Mouse (Mus musculus) adrenal gland, postnatal 4 days (tissue): ENCODE data around the gene Rorb. TPM values are rescaled to one million over a fixed set of nuclear protein-coding genes. Genes with fewer than 3 reads are reported as not detected.
A peak's percentile ranks its signal among the peaks of the same experiment; 100 is the strongest.

Source experiments
- DNase-seq, 2 experiments: peaks; one replicate each; pipeline ENCODE4 v3.0.0; 2021 to 2022; ENCODE audit warnings: low spot score in 2 of 2, mixed read lengths in 2 of 2
- long read RNA-seq, 2 experiments: library from polyadenylated mRNA; stranded (forward); transcript quantifications; one replicate each; pipeline ENCODE4 v2.0.0; 2021
- total RNA-seq, 2 experiments: library from RNA; stranded (reverse); gene quantifications; 2 replicates each; pipeline ENCODE4 v1.2.3; 2021

The Rorb gene
- total RNA-seq = 1 to 10 TPM in 1 of 2 experiments, under 1 TPM in 1; 0.96 to 1.1 TPM
- long read RNA-seq, experiment 1 = 0 reads
- long read RNA-seq, experiment 2 = 0 reads

- DNase-seq = peak; percentile 57 to 69
These were observed at the start of gene Rorb for GRCm38 (mm10) chr19:19110793-19111427. Rorb (minus strand) TSS chr19:19111196.

DNA sequence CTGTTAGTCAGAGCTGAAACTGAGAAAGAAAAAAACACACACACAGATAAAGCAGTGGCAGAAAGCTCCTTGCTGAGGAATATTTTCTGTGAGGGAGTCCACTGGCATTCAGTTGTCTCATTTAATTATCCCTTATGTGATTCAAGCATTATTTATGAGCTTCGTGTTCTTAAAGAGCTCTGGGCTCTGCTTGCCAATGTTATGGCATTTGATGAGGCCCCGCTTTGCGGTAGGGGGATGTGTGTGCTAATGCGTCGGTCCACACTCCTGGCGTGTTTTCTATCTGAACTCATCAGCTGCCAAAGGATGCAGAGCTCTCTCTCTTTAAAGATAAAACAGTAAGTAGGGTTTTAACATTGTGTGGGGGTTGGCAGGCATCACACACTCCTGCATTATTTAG lies 37.9 kb upstream of the Rorb start:
- no peak for DNase-seq

DNA sequence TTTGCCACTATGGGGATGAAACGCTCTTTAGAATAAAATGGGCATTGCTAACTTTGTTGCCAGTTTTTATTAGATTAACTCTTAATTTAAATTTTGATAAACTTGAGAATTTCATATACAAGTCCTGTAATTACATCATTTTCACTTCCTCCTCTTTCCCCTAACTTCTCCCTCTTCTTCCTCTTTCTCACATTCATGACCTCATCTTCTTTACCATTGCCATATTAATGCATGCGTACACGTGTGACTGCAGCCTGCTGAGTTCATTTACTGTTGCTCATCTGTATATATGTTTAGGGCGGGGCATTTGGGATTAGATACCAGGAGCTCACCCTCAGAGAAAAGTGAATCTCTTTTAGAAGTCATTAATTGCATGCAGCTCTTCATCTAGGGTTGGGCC lies 33.5 kb upstream of the Rorb start:
- no peak for DNase-seq

GRCm38 (mm10) chr19:19136856-19137255 lies 25.9 kb upstream of the Rorb start:
- DNase-seq = no peak

DNA sequence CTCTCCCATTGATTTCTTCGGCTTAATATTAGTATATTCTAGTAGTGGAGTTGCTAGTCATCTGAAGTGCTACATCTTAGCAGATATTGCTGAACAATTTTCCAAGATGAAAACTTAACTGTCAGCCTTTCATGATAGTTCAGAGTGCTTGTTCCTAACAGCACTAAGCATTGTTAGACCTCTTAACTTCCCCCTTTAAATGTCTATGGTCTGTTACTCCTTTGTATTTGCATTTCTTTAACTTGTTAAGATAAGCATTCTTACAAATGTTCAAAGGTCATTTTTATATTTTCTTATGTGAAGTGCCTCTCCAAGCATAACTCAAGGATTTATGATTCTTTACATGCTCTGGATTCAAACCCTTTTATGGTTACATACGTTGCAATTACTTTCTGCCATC lies 24.8 kb upstream of the Rorb start:
- no peak for DNase-seq

GRCm38 (mm10) chr19:19122324-19122723 lies 11.3 kb upstream of the Rorb start:
- DNase-seq = no peak

GRCm38 (mm10) chr19:19112180-19112579 lies 1.2 kb upstream of the Rorb start:
- no peak for DNase-seq

GRCm38 (mm10) chr19:19111428-19112170 lies 603 bp upstream of the Rorb start:
- no peak for DNase-seq

GRCm38 (mm10) chr19:19110011-19110768 lies 806 bp downstream of the Rorb start:
- DNase-seq = peak in 1 of 2 experiments; percentile 4

- no peak for DNase-seq
These were observed 2.2 kb downstream of the Rorb start for GRCm38 (mm10) chr19:19108596-19109381.

DNA sequence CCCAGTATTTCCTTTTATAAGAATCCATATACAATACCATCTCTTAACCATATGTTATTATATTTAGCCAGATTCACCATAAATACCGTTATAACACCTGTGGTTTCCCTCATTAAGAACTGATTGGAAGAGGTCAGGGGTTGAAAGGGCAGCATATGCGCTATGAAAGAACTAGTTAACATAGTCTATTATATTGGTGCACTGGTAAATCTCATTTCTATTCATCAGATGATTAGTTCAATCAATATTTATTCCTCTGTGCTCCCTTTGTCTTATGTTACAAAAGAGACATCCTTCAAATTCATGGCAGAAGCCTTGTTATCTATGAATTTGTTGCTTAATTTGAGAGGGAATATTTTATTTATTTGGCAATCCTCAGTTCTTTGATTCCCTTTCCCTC lies 6.4 kb downstream of the Rorb start:
- no peak for DNase-seq

DNA sequence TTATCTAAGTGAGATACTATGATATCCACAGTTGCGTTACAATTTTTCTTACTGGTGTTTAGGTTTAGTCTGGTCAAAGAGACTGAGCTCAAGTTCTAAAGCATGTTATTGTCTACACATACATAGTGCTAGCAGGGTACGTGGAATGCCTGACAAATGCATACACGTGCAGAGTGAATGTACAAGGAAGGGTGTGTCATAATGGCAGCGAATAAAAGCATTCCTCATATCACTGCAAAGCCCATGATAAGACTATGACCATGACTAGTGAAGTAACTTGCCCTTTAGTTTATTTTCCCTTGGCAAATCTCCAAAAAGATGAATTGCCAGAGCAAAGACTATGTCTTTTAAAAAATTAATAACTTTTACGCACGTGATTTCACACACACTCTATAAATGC lies 13.8 kb downstream of the Rorb start:
- no peak for DNase-seq

- no peak for DNase-seq
These were observed 21.6 kb downstream of the Rorb start for GRCm38 (mm10) chr19:19089427-19089826.

GRCm38 (mm10) chr19:19077880-19078279 lies 33.1 kb downstream of the Rorb start:
- no peak for DNase-seq

- no peak for DNase-seq
These were observed 36.2 kb downstream of the Rorb start for GRCm38 (mm10) chr19:19074756-19075155.

DNA sequence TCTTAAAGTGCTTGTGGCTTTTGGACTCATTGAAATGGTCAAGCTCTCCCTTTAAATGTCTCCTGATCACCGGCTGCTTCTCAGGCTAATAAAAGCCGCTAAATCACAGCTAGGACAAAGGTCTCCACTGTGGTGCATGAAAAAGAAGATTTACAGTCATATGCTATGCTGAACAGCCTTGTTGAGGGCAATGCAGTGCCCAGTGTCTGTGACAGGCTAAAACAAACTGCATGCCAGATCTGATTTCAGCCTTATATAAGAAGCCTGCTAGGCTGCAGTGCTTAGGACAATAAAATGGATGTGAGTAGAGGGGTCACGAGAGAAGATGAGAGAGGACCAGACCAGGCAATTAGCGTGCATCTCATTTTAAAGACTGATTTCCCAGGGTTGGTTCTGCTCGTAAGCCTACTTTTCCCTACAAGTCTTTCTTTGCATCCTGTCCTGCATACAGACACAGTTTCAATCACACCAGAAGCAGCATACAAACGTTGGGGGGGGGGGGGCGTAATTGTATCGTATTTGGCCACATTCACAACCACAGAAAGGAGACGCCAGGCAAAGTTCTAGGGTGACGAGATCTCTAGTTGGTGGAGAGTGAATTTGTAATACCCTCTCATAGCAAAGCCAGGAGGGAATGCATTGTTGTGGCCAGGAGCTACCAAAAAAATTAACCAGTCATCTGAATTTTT lies 52.1 kb downstream of the Rorb start:
- no peak for DNase-seq

DNA sequence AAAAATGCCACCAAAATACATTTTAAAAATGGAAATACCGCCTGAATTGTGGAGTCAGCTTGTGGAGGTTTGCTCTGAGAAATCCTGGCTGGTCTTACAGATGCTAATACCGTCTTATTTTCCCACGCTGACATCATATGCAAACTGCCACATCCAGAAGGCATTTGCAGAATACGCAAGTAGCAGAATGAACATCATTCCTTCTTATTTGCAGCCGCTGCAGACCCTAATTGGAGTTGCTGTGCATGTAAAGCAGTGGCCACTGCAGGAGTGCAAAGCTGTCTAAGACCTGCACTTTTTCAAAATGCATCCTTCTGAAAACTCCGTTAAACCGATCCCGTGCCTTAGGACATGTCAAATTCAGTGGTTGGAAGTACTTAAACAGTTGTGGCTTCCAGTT lies 52.8 kb downstream of the Rorb start:
- no peak for DNase-seq

DNA sequence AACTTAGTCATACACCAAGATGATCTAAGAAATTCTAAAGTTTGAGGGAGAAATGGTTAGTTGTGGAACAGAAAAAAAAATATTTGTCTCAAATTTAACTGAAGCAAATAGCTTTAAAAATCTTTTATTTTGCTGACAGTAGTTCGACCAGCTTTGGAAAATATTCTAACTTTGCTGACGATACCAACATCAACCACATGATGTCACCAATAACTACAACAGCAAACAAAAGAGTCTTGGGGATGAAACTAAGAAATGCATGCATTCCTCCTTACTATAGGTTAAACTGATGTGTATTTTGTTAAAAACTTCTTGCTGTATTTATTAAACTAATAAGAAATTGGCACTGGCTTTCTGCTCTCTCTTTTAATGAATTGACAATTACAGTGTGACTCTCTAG lies 67.9 kb downstream of the Rorb start:
- DNase-seq = no peak

GRCm38 (mm10) chr19:19040800-19041199 lies 70.2 kb downstream of the Rorb start:
- no peak for DNase-seq

DNA sequence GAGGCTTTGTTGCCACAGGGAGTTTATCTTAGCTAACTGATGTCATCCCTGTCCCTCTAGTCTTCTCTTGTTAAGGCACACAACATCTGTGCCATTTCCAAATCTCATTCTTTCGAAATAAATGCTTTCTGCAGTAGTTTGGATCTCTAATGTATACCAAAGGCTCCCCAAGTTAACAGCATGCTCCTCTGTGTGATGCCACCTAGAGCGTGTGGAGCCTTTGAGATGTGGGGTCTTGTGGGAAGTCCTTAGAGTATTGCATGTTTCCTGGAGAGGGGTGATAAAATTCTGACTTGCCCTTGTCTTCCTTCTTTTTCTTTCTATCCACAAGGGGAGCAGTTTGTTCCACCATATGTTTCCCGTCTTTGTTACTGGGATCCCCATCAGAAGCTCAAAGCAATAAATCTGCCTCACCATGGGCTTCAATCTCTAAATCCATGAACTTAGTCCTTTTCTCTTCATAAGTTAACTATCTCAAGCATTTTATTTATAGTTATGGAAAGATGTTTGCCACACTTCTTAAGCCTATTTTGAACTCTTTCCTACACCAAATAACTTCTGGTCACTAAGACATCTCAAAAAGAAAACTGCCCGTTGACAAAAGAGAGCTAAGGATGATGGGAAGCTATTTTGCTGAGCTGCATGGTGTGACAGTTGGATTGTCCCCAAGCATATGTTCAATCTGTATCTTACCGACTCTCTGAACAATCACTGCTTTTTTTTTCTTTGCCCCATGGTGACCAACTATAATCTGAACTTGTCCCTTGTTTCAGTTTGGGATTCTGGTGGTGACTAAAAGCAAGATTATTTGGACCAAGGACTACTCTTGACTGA lies 76.3 kb downstream of the Rorb start:
- no peak for DNase-seq
